Mouse (Mus musculus) neural tube, embryonic 11.5 days (tissue): ENCODE measurements around the gene Cracr2a. TPM values are rescaled to one million over a fixed set of nuclear protein-coding genes. Genes with fewer than 3 reads are reported as not detected.

Experiments used
- ATAC-seq: fragments of 200-750 bp; cut with Nextera tagmentation; 2 replicates; pipeline ENCODE4 v1.8.0; 2017; ENCODE audit warnings: moderate number of reproducible peaks, mild to moderate bottlenecking, moderate TSS enrichment, moderate library complexity; ENCODE audit not compliant: insufficient read depth, low FRiP score, low TSS enrichment
- DNase-seq: peaks from one replicate; pipeline ENCODE4 v3.0.0-alpha.2; 2015; ENCODE audit warnings: low spot score
- H3K27ac ChIP-seq: fragments of 300-500 bp; sonication (generic); 2 replicates; pipeline ENCODE4 v1.5.1; 2014; ENCODE audit warnings: low read depth, mild to moderate bottlenecking, low read length
- H3K27me3 ChIP-seq: fragments of 300-500 bp; sonication (generic); 2 replicates; pipeline ENCODE4 v1.6.1; 2014; ENCODE audit warnings: mild to moderate bottlenecking, low read length, mixed read lengths; ENCODE audit not compliant: control insufficient read depth, insufficient read depth
- H3K36me3 ChIP-seq: fragments of 300-500 bp; sonication (generic); 2 replicates; pipeline ENCODE4 v1.6.1; 2014; ENCODE audit warnings: mild to moderate bottlenecking, low read length, moderate library complexity, mixed read lengths; ENCODE audit not compliant: control insufficient read depth, insufficient read depth
- H3K4me1 ChIP-seq: fragments of 300-500 bp; sonication (generic); 2 replicates; pipeline ENCODE4 v1.6.1; 2014; ENCODE audit warnings: low read length, mixed read lengths; ENCODE audit not compliant: control insufficient read depth, insufficient read depth
- H3K4me2 ChIP-seq: fragments of 300-500 bp; sonication (generic); 2 replicates; pipeline ENCODE4 v1.6.1; 2014; ENCODE audit warnings: low read depth, mild to moderate bottlenecking, moderate library complexity
- H3K4me3 ChIP-seq: fragments of 300-500 bp; sonication (generic); 2 replicates; pipeline ENCODE4 v1.5.1; 2014; ENCODE audit warnings: low read depth, low read length
- H3K9ac ChIP-seq: fragments of 300-500 bp; sonication (generic); 2 replicates; pipeline ENCODE4 v1.6.1; 2014; ENCODE audit warnings: mild to moderate bottlenecking, low read length
- H3K9me3 ChIP-seq: fragments of 300-500 bp; sonication (generic); 2 replicates; pipeline ENCODE4 v1.6.1; 2016; ENCODE audit warnings: low read length; ENCODE audit not compliant: control insufficient read depth
- WGBS: fragments of 180-500 bp; shearing (Covaris S2); extraction: QIAGEN DNeasy Blood & Tissue Kit; methylation state at CpG from one replicate; pipeline ENCODE4 v1.1.7; 2014; 5-methylcytosine and 5-hydroxymethylcytosine counted together
- polyA plus RNA-seq: library from polyadenylated mRNA; unstranded; fragments of >200 nt; fragmentation: Nextera tagmentation; extraction: Ambion mirVana; gene quantifications from 2 replicates; pipeline ENCODE4 v1.2.1, GENCODE M21; 2014

Gene Cracr2a
- polyA plus RNA-seq, 1 experiment from 2014 or later: 0.66 TPM

- DNase-seq: no peak
- no peaks in the 10 kb centered on the region for H3K27me3 ChIP-seq
- H3K36me3 ChIP-seq: no peaks in the 10 kb centered on the region
- no peak overlapping the region for H3K4me3 ChIP-seq
- H3K27ac ChIP-seq: no peak overlapping the region
- no peak for ATAC-seq
- H3K9me3 ChIP-seq: no peaks in the 10 kb centered on the region
- 74% methylated on average over 5 of the region's 5 CpGs for WGBS
- H3K9ac ChIP-seq: no peak overlapping the region
- H3K4me1 ChIP-seq: peaks cover 21% of the 10 kb centered on the region
- no peak overlapping the region for H3K4me2 ChIP-seq
Measured at GRCm38 (mm10) chr6:127715428-127715827, 154.3 kb downstream of the Cracr2a start.

GRCm38 (mm10) chr6:127717239-127718137 lies 156.3 kb downstream of the Cracr2a start:
- Histone ChIP-seq H3K9ac (peak overlapping the region; percentile 27), H3K4me1 (peaks cover 23% of the 10 kb centered on the region), H3K4me2 (peak overlapping the region; percentile 14; the same call in 1 of the 2 replicates)

DNA sequence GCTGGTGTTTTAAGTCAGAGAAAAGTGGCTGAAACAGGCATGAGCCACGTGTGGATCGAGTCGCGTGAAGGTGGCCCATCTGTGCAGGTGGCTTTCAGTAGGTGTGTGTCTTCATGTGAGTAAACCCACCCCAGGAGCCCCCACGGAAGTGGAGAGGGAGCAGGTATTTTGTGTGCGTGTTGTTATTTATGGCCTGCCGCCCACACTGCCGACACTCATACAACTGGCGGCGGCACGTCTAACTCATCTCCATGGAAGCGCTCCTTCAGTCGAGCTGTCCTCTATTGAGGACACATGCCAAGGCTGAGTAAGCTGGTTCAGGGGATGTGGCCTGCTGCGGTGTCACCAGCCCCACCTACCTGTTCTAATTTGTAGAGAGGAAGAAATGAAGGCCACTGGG lies 158.7 kb downstream of the Cracr2a start:
- peaks cover 19% of the 10 kb centered on the region for H3K4me1 ChIP-seq
- no peaks in the 10 kb centered on the region for H3K27me3 ChIP-seq
- 74% methylated on average over 14 of the region's 14 CpGs for WGBS
- no peaks in the 10 kb centered on the region for H3K9me3 ChIP-seq
- H3K27ac ChIP-seq: peak overlapping the region; percentile 42; the same call in 1 of the 2 replicates
- no peak overlapping the region for H3K4me2 ChIP-seq
- H3K36me3 ChIP-seq: no peaks in the 10 kb centered on the region
- no peak overlapping the region for H3K4me3 ChIP-seq
- no peak for DNase-seq
- H3K9ac ChIP-seq: no peak overlapping the region
- ATAC-seq: no peak

More at GRCm38 (mm10) chr6:127717239-127718137, 156.3 kb downstream of the Cracr2a start:
- Histone ChIP-seq H3K36me3 (no peaks in the 10 kb centered on the region), H3K27me3 (no peaks in the 10 kb centered on the region), H3K4me3 (no peak overlapping the region), H3K9me3 (no peaks in the 10 kb centered on the region), H3K27ac (peak overlapping the region; percentile 85)
- peak; percentile 84 for ATAC-seq
- WGBS: 12% methylated on average over 21 of the region's 21 CpGs
- DNase-seq: peak; percentile 73

- no peak for DNase-seq
Measured at GRCm38 (mm10) chr6:127723126-127723525, 162.0 kb downstream of the Cracr2a start.

More at GRCm38 (mm10) chr6:127723126-127723525, 162.0 kb downstream of the Cracr2a start:
- ATAC-seq: 0 out of 2 replicates have a peak, but pooled peaks have one; percentile 14
- Histone ChIP-seq H3K9ac (no peak overlapping the region), H3K4me2 (no peak overlapping the region), H3K9me3 (no peaks in the 10 kb centered on the region), H3K27ac (no peak overlapping the region), H3K27me3 (no peaks in the 10 kb centered on the region), H3K4me1 (peaks cover 9% of the 10 kb centered on the region), H3K36me3 (no peaks in the 10 kb centered on the region; the same call in 1 of the 2 replicates), H3K4me3 (no peak overlapping the region)
- 40% methylated on average over 8 of the region's 8 CpGs for WGBS

Other genes starting within 250 kb of the Cracr2a start
- gene Parp11, start 114.5 kb upstream of the Cracr2a start, polyA plus RNA-seq: 56.1 and 59.1 TPM in 2 replicates
- gene Prmt8, start 208.1 kb downstream of the Cracr2a start, polyA plus RNA-seq: 31.7 and 34.6 TPM in 2 replicates